In the genomic region with DNA sequence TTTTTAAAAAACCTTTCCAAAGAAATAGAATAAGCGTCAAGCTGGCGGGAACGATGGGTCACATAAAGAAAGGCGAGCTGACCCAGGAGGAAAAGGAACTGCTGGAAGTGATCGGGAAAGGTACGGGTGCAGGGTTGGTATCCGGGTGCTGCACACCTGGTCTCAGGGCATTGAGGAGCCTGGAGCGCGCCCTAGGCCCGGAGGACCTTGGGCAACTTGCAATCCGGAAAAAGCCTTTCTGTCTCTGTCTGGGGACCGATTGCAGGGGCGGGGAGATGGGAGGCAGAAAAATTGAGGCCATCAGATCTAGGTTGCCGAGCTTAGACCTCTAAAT, we compare ENCODE assay signal across 7 mouse cellular contexts. TPM values are rescaled to one million over a fixed set of nuclear protein-coding genes. Genes with fewer than 3 reads are reported as not detected.
DNase-seq lines count a peak whose midpoint lies in the region; ATAC-seq lines count a peak whose summit lies in the region.

No protein-coding gene starts in this region.

- H3K9ac ChIP-seq in lung, embryonic 15.5 days = peak overlapping the region; percentile 86
- peak overlapping the region; percentile 50 for H3K9ac ChIP-seq in embryonic facial prominence, embryonic 15.5 days
- peak overlapping the region; percentile 78 for H3K9ac ChIP-seq in intestine, embryonic 16.5 days (ENCODE audit: low read depth, low read length)
- peak overlapping the region; percentile 80 for H3K9ac ChIP-seq in midbrain, embryonic 16.5 days (ENCODE audit: low read depth, low read length)

- DNase-seq in lung, postnatal 36 days = no peak
- no peak for DNase-seq in right cerebral cortex, postnatal 36 days (ENCODE audit: low spot score in 2 of 2)
- no peak for DNase-seq in embryo, embryonic 9.5 days (ENCODE audit: extremely low spot score)

- no peaks in the 10 kb centered on the region for H3K27me3 ChIP-seq in lung, embryonic 15.5 days
- H3K27me3 ChIP-seq in embryonic facial prominence, embryonic 15.5 days = no peaks in the 10 kb centered on the region
- H3K27me3 ChIP-seq in intestine, embryonic 16.5 days (replicated peaks; ENCODE audit: control insufficient read depth, insufficient read depth, low read length) = no peaks in the 10 kb centered on the region
- no peaks in the 10 kb centered on the region for H3K27me3 ChIP-seq in midbrain, embryonic 16.5 days (ENCODE audit: control insufficient read depth, insufficient read depth, low read depth, low read length)

- no peaks in the 10 kb centered on the region for H3K36me3 ChIP-seq in lung, embryonic 15.5 days
- 0 out of 2 replicates have a peak, but pooled peaks cover 5% of the 10 kb centered on the region for H3K36me3 ChIP-seq in embryonic facial prominence, embryonic 15.5 days
- H3K36me3 ChIP-seq in intestine, embryonic 16.5 days (ENCODE audit: control insufficient read depth, insufficient read depth, low read length) = no peaks in the 10 kb centered on the region
- no peaks in the 10 kb centered on the region for H3K36me3 ChIP-seq in midbrain, embryonic 16.5 days (ENCODE audit: control insufficient read depth, insufficient read depth, low read length)

- H3K4me2 ChIP-seq in lung, embryonic 15.5 days = peak overlapping the region; percentile 74
- H3K4me2 ChIP-seq in embryonic facial prominence, embryonic 15.5 days (replicated peaks) = peak overlapping the region; percentile 74
- H3K4me2 ChIP-seq in intestine, embryonic 16.5 days (ENCODE audit: low read depth, low read length) = peak overlapping the region; percentile 82
- peak overlapping the region; percentile 62 for H3K4me2 ChIP-seq in midbrain, embryonic 16.5 days (ENCODE audit: low read length)

- under 1% methylated on average over 14 of the region's 14 CpGs for WGBS in lung, embryonic 15.5 days
- under 1% methylated on average over 14 of the region's 14 CpGs for WGBS in embryonic facial prominence, embryonic 15.5 days
- 0% methylated on average over 14 of the region's 14 CpGs for WGBS in intestine, embryonic 16.5 days
- WGBS in midbrain, embryonic 16.5 days = 0% methylated on average over 14 of the region's 14 CpGs

- H3K9me3 ChIP-seq in lung, embryonic 15.5 days = no peaks in the 10 kb centered on the region
- H3K9me3 ChIP-seq in embryonic facial prominence, embryonic 15.5 days (replicated peaks) = no peaks in the 10 kb centered on the region
- H3K9me3 ChIP-seq in intestine, embryonic 16.5 days (ENCODE audit: control insufficient read depth, low read length) = no peaks in the 10 kb centered on the region
- H3K9me3 ChIP-seq in midbrain, embryonic 16.5 days (replicated peaks; ENCODE audit: control insufficient read depth, low read length, poor library complexity, severe bottlenecking) = no peaks in the 10 kb centered on the region

- peak; percentile 25; the same call in 1 of the 2 replicates for ATAC-seq in lung, embryonic 15.5 days (ENCODE audit: borderline replicate concordance, extremely low read depth, low FRiP score, low TSS enrichment)
- peak; percentile 32; the same call in 1 of the 2 replicates for ATAC-seq in embryonic facial prominence, embryonic 15.5 days (ENCODE audit: insufficient number of reproducible peaks, low FRiP score, low TSS enrichment, low read depth)
- ATAC-seq in intestine, embryonic 16.5 days = peak; percentile 65
- ATAC-seq in midbrain, embryonic 16.5 days = peak; percentile 53

- peak overlapping the region; percentile 95 for H3K27ac ChIP-seq in lung, embryonic 15.5 days
- peak overlapping the region; percentile 96 for H3K27ac ChIP-seq in embryonic facial prominence, embryonic 15.5 days (replicated peaks)
- peak overlapping the region; percentile 96 for H3K27ac ChIP-seq in intestine, embryonic 16.5 days (ENCODE audit: low read length)
- peak overlapping the region; percentile 96 for H3K27ac ChIP-seq in midbrain, embryonic 16.5 days (ENCODE audit: low read length)

- H3K4me3 ChIP-seq in lung, embryonic 15.5 days = peak overlapping the region; percentile 76
- H3K4me3 ChIP-seq in embryonic facial prominence, embryonic 15.5 days (replicated peaks) = peak overlapping the region; percentile 83
- H3K4me3 ChIP-seq in intestine, embryonic 16.5 days (ENCODE audit: low read length) = peak overlapping the region; percentile 90
- H3K4me3 ChIP-seq in midbrain, embryonic 16.5 days (ENCODE audit: low read depth, low read length) = peak overlapping the region; percentile 65

- peaks cover 22% of the 10 kb centered on the region for H3K4me1 ChIP-seq in lung, embryonic 15.5 days
- H3K4me1 ChIP-seq in embryonic facial prominence, embryonic 15.5 days = peaks cover 23% of the 10 kb centered on the region; the same call in 1 of the 2 replicates
- peaks cover 20% of the 10 kb centered on the region for H3K4me1 ChIP-seq in intestine, embryonic 16.5 days (ENCODE audit: control insufficient read depth, insufficient read depth, low read length)
- peaks cover 26% of the 10 kb centered on the region for H3K4me1 ChIP-seq in midbrain, embryonic 16.5 days (ENCODE audit: control insufficient read depth, insufficient read depth, low read length)

RNA-seq across cellular contexts. Expression of gene Ankmy2, which starts 0.4 kb away (rescaled TPM):
- 36.7 and 37.2 TPM in 2 replicates for polyA plus RNA-seq in lung, embryonic 15.5 days (2015; fragmentation: Nextera tagmentation; extraction: Ambion mirVana)
- polyA plus RNA-seq in embryonic facial prominence, embryonic 15.5 days (2015; fragmentation: Nextera tagmentation; extraction: Ambion mirVana) = 34.8 and 35.4 TPM in 2 replicates
- polyA plus RNA-seq in intestine, embryonic 16.5 days (2015; fragmentation: Nextera tagmentation; extraction: Ambion mirVana) = 36.6 and 37.0 TPM in 2 replicates
- 82.2 and 83.7 TPM in 2 replicates for polyA plus RNA-seq in midbrain, embryonic 16.5 days (2015; fragmentation: Nextera tagmentation; extraction: Ambion mirVana)

RNA-seq across cellular contexts. Expression of gene Bzw2, which starts 0.6 kb away (rescaled TPM):
- 179 and 187 TPM in 2 replicates for polyA plus RNA-seq in lung, embryonic 15.5 days (2015; fragmentation: Nextera tagmentation; extraction: Ambion mirVana)
- 164 and 177 TPM in 2 replicates for polyA plus RNA-seq in embryonic facial prominence, embryonic 15.5 days (2015; fragmentation: Nextera tagmentation; extraction: Ambion mirVana)
- 153 and 180 TPM in 2 replicates for polyA plus RNA-seq in intestine, embryonic 16.5 days (2015; fragmentation: Nextera tagmentation; extraction: Ambion mirVana)
- polyA plus RNA-seq in midbrain, embryonic 16.5 days (2015; fragmentation: Nextera tagmentation; extraction: Ambion mirVana) = 402 and 433 TPM in 2 replicates
